Mouse (Mus musculus): ENCODE measurements around the gene Tmem45b.
"Not testable (repeated sequence)": the region's sequence is repeated elsewhere in the genome, so short reads cannot be mapped to it uniquely, and the experiment has no call there.

DNA sequence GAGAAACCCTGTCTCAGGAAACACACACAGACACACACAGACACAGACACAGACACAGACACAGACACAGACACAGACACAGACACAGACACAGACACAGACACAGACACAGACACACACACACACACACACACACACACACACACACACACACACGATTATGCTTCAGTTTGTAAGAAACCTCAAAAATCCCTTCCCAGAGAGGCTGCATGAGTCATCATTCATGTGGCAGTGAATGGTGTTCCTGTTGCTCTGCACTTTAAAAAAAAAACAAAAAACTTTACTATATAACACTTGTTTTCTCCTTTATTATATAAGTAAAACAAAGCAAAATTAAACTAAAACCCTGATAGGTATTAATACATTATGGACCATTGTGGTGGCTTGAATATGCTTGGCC lies 37.0 kb upstream of the Tmem45b start:
- TF ChIP-seq POLR2A (IDR thresholded peaks at IDR 0.05; ENCODE audit: low read depth, low read length); CTCF (conservative IDR thresholded peaks at IDR 0.05; ENCODE audit: insufficient read depth, insufficient read length, low read depth, low read length): not testable (repeated sequence)
